Mouse (Mus musculus) retina, embryonic 14.5 days (tissue): Measurements from ENCODE around the gene BC049730.
"Not testable (repeated sequence)": the region's sequence is repeated elsewhere in the genome, so short reads cannot be mapped to it uniquely, and the experiment has no call there.

ENCODE experiments used
- DNase-seq: peaks from one replicate; pipeline ENCODE4 v3.0.0-alpha.2; 2015; ENCODE audit warnings: low spot score

Gene BC049730

GRCm38 (mm10) chr7:24708832-24709292 is at the start of gene BC049730:
TSS of gene BC049730 (plus strand) at chr7:24709242.
- DNase-seq, result no peak

- DNase-seq, result no peak
Observed at GRCm38 (mm10) chr7:24659737-24660357, 49.2 kb upstream of the BC049730 start.

- DNase-seq, result no peak
Observed at GRCm38 (mm10) chr7:24661118-24661904, 47.7 kb upstream of the BC049730 start.

GRCm38 (mm10) chr7:24662575-24662974 is 46.5 kb upstream of the BC049730 start:
- peak; percentile 95 for DNase-seq

- no peak for DNase-seq
Observed at GRCm38 (mm10) chr7:24664301-24664700, 44.7 kb upstream of the BC049730 start.

- DNase-seq, result no peak
Observed at GRCm38 (mm10) chr7:24664959-24665358, 44.1 kb upstream of the BC049730 start.

- DNase-seq, result no peak
Observed at GRCm38 (mm10) chr7:24671944-24672439, 37.0 kb upstream of the BC049730 start.

- no peak for DNase-seq
Observed at GRCm38 (mm10) chr7:24676575-24676974, 32.5 kb upstream of the BC049730 start, which contains the start of gene Tex101. TSS of gene Tex101 (minus strand) at chr7:24676675.

GRCm38 (mm10) chr7:24684121-24684520 is 24.9 kb upstream of the BC049730 start:
- peak; percentile 1 for DNase-seq

- DNase-seq, result not testable (repeated sequence)
Observed at GRCm38 (mm10) chr7:24687519-24687918, 21.5 kb upstream of the BC049730 start.

- DNase-seq, result not testable (repeated sequence)
Observed at GRCm38 (mm10) chr7:24692693-24693092, 16.3 kb upstream of the BC049730 start.

GRCm38 (mm10) chr7:24697891-24698290 is 11.2 kb upstream of the BC049730 start:
- not testable (repeated sequence) for DNase-seq

- not testable (repeated sequence) for DNase-seq
Observed at GRCm38 (mm10) chr7:24702841-24703240, 6.2 kb upstream of the BC049730 start.

- DNase-seq, result no peak
Observed at GRCm38 (mm10) chr7:24715039-24715438, 6.0 kb downstream of the BC049730 start.

GRCm38 (mm10) chr7:24726808-24727207 is 17.8 kb downstream of the BC049730 start, which contains the start of gene Gm4763:
TSS of gene Gm4763 (minus strand) at chr7:24726908.
- not testable (repeated sequence) for DNase-seq

- DNase-seq, result peak; percentile 79
Observed at GRCm38 (mm10) chr7:24735970-24736670, 27.1 kb downstream of the BC049730 start.

- DNase-seq, result no peak
Observed at GRCm38 (mm10) chr7:24750695-24751094, 41.7 kb downstream of the BC049730 start.

GRCm38 (mm10) chr7:24751610-24752009 is 42.6 kb downstream of the BC049730 start:
- DNase-seq, result no peak

- no peak for DNase-seq
Observed at GRCm38 (mm10) chr7:24753476-24753875, 44.4 kb downstream of the BC049730 start.

GRCm38 (mm10) chr7:24758520-24758919 is 49.5 kb downstream of the BC049730 start:
- no peak for DNase-seq

GRCm38 (mm10) chr7:24760211-24760610 is 51.2 kb downstream of the BC049730 start, which contains the start of gene Cd177:
TSS of gene Cd177 (minus strand) at chr7:24760311.
- no peak for DNase-seq

GRCm38 (mm10) chr7:24761161-24761560 is 52.1 kb downstream of the BC049730 start:
- DNase-seq, result no peak
